Mouse (Mus musculus) olfactory bulb, adult 2 months (tissue): ENCODE data around the gene Mettl22.

Source experiments
- CTCF ChIP-seq: fragments of 200-500 bp; IDR thresholded peaks from 2 replicates; pipeline ENCODE4 v1.5.1; 2012; ENCODE audit warnings: low read depth, mild to moderate bottlenecking, low read length, moderate library complexity; ENCODE audit not compliant: insufficient read depth
- POLR2A ChIP-seq: fragments of 200-500 bp; IDR thresholded peaks from 2 replicates; pipeline ENCODE4 v1.6.1; 2012; ENCODE audit warnings: mild to moderate bottlenecking, low read depth, low read length, moderate library complexity; ENCODE audit not compliant: insufficient read depth

DNA sequence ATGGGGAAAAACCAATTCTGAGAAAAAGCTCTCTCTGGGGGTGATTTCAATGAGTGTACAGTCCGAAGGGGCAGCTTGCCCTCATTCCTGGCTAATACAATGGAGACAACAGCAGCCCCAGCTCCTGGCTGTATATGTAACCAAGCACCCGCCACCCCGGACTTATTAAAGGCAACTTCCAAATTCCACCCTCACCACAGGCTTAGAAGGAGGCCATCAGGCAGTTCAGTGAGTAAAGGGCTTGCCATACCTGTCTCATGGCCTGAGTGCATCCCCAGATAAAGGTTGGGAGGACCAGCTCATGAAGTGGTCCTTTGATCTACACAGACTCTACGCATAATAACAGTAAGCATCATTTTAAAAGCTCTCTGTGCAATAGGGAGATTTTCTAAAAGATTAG, 49.7 kb upstream of the Mettl22 start:
- no peak for TF ChIP-seq CTCF
- TF ChIP-seq POLR2A = no peak
